Mouse (Mus musculus): ENCODE data around the gene Cstf3. TPM values are rescaled to one million over a fixed set of nuclear protein-coding genes. Genes with fewer than 3 reads are reported as not detected.

Gene Cstf3
- polyA plus RNA-seq, 1 experiment from 2014 or later: 62.9 TPM

GRCm38 (mm10) chr2:104703158-104703557 is 112.8 kb downstream of the Cstf3 start:
- H3K4me3 ChIP-seq (ENCODE audit: low read length): no peak overlapping the region
- no peak overlapping the region for H3K4me2 ChIP-seq (replicated peaks; ENCODE audit: low read depth, low read length)
- no peaks in the 10 kb centered on the region for H3K4me1 ChIP-seq (ENCODE audit: insufficient read depth, low read length)
- no peak for ATAC-seq (ENCODE audit: low FRiP score, low TSS enrichment)
- WGBS: 81% methylated on average over 3 of the region's 3 CpGs
- H3K27me3 ChIP-seq (ENCODE audit: insufficient read depth, low read length): no peaks in the 10 kb centered on the region
- no peak overlapping the region for H3K9ac ChIP-seq (replicated peaks; ENCODE audit: low read length)
- H3K27ac ChIP-seq (ENCODE audit: low read length): no peak overlapping the region
- H3K36me3 ChIP-seq (ENCODE audit: insufficient read depth, low read length): peaks cover 6% of the 10 kb centered on the region; the same call in 1 of the 2 replicates
- no peaks in the 10 kb centered on the region for H3K9me3 ChIP-seq (ENCODE audit: low read length)

- Histone ChIP-seq H3K4me2 (replicated peaks; ENCODE audit: low read depth, low read length) (no peak overlapping the region), H3K27me3 (ENCODE audit: insufficient read depth, low read length) (no peaks in the 10 kb centered on the region), H3K27ac (ENCODE audit: low read length) (no peak overlapping the region), H3K9ac (replicated peaks; ENCODE audit: low read length) (no peak overlapping the region), H3K9me3 (ENCODE audit: low read length) (no peaks in the 10 kb centered on the region), H3K4me1 (ENCODE audit: insufficient read depth, low read length) (no peaks in the 10 kb centered on the region), H3K4me3 (ENCODE audit: low read length) (no peak overlapping the region), H3K36me3 (ENCODE audit: insufficient read depth, low read length) (peaks cover 6% of the 10 kb centered on the region; the same call in 1 of the 2 replicates)
- 72% methylated on average over 3 of the region's 3 CpGs for WGBS
- no peak for ATAC-seq (ENCODE audit: low FRiP score, low TSS enrichment)
Observed at GRCm38 (mm10) chr2:104704355-104704754, 114.0 kb downstream of the Cstf3 start.

- WGBS: 57% methylated on average over 6 of the region's 6 CpGs
- Histone ChIP-seq H3K9me3 (ENCODE audit: low read length) (no peaks in the 10 kb centered on the region), H3K4me1 (ENCODE audit: insufficient read depth, low read length) (peaks cover 10% of the 10 kb centered on the region), H3K9ac (replicated peaks; ENCODE audit: low read length) (no peak overlapping the region), H3K36me3 (ENCODE audit: insufficient read depth, low read length) (peaks cover 3% of the 10 kb centered on the region; the same call in 1 of the 2 replicates), H3K4me3 (ENCODE audit: low read length) (no peak overlapping the region), H3K27ac (ENCODE audit: low read length) (no peak overlapping the region), H3K27me3 (ENCODE audit: insufficient read depth, low read length) (no peaks in the 10 kb centered on the region), H3K4me2 (replicated peaks; ENCODE audit: low read depth, low read length) (no peak overlapping the region)
- no peak for ATAC-seq (ENCODE audit: low FRiP score, low TSS enrichment)
Observed at GRCm38 (mm10) chr2:104709786-104710337, 119.5 kb downstream of the Cstf3 start.

GRCm38 (mm10) chr2:104710670-104711370 is 120.5 kb downstream of the Cstf3 start:
- H3K27me3 ChIP-seq (ENCODE audit: insufficient read depth, low read length): no peaks in the 10 kb centered on the region
- H3K4me3 ChIP-seq (ENCODE audit: low read length): peak overlapping the region; percentile 86
- H3K9me3 ChIP-seq (ENCODE audit: low read length): no peaks in the 10 kb centered on the region
- 22% methylated on average over 6 of the region's 6 CpGs for WGBS
- peak overlapping the region; percentile 85; the same call in 1 of the 2 replicates for H3K9ac ChIP-seq (replicated peaks; ENCODE audit: low read length)
- H3K36me3 ChIP-seq (ENCODE audit: insufficient read depth, low read length): no peaks in the 10 kb centered on the region
- H3K4me2 ChIP-seq (replicated peaks; ENCODE audit: low read depth, low read length): peak overlapping the region; percentile 79
- H3K4me1 ChIP-seq (ENCODE audit: insufficient read depth, low read length): peaks cover 10% of the 10 kb centered on the region
- H3K27ac ChIP-seq (ENCODE audit: low read length): no peak overlapping the region
- ATAC-seq (ENCODE audit: low FRiP score, low TSS enrichment): no peak

- peak within 1 kb of the TSS; percentile 86 for H3K4me3 ChIP-seq (ENCODE audit: low read length)
- H3K36me3 ChIP-seq (ENCODE audit: insufficient read depth, low read length): no peaks in the 10 kb centered on the region
- peak within 1 kb of the TSS; percentile 79 for H3K4me2 ChIP-seq (replicated peaks; ENCODE audit: low read depth, low read length)
- H3K9ac ChIP-seq (replicated peaks; ENCODE audit: low read length): peak within 1 kb of the TSS; percentile 85
- WGBS: under 1% methylated on average over 82 of the region's 99 CpGs
- H3K27ac ChIP-seq (ENCODE audit: low read length): peak within 1 kb of the TSS; percentile 83
- no peaks in the 10 kb centered on the region for H3K27me3 ChIP-seq (ENCODE audit: insufficient read depth, low read length)
- ATAC-seq (ENCODE audit: low FRiP score, low TSS enrichment): peak; percentile 92
- peaks cover 10% of the 10 kb centered on the region for H3K4me1 ChIP-seq (ENCODE audit: insufficient read depth, low read length)
- no peaks in the 10 kb centered on the region for H3K9me3 ChIP-seq (ENCODE audit: low read length)
Observed at GRCm38 (mm10) chr2:104711585-104712485, 121.5 kb downstream of the Cstf3 start, which contains the start of gene Tcp11l1. TSS of gene Tcp11l1 (minus strand) at chr2:104712169.

GRCm38 (mm10) chr2:104712486-104712809 is 122.1 kb downstream of the Cstf3 start:
- H3K4me2 ChIP-seq (replicated peaks; ENCODE audit: low read depth, low read length): peak overlapping the region; percentile 79
- 2% methylated on average over 7 of the region's 7 CpGs for WGBS
- no peaks in the 10 kb centered on the region for H3K9me3 ChIP-seq (ENCODE audit: low read length)
- H3K27me3 ChIP-seq (ENCODE audit: insufficient read depth, low read length): no peaks in the 10 kb centered on the region
- H3K4me1 ChIP-seq (ENCODE audit: insufficient read depth, low read length): peaks cover 10% of the 10 kb centered on the region
- H3K4me3 ChIP-seq (ENCODE audit: low read length): peak overlapping the region; percentile 86
- H3K9ac ChIP-seq (replicated peaks; ENCODE audit: low read length): peak overlapping the region; percentile 85
- H3K36me3 ChIP-seq (ENCODE audit: insufficient read depth, low read length): no peaks in the 10 kb centered on the region
- peak overlapping the region; percentile 83 for H3K27ac ChIP-seq (ENCODE audit: low read length)
- ATAC-seq (ENCODE audit: low FRiP score, low TSS enrichment): no peak

GRCm38 (mm10) chr2:104714254-104714691 is 124.0 kb downstream of the Cstf3 start:
- 0 out of 2 replicates have a peak overlapping the region, but pooled peaks have one; percentile 13 for H3K4me2 ChIP-seq (replicated peaks; ENCODE audit: low read depth, low read length)
- no peak for ATAC-seq (ENCODE audit: low FRiP score, low TSS enrichment)

More at GRCm38 (mm10) chr2:104714254-104714691, 124.0 kb downstream of the Cstf3 start:
- H3K27me3 ChIP-seq (ENCODE audit: insufficient read depth, low read length): no peaks in the 10 kb centered on the region
- H3K4me1 ChIP-seq (ENCODE audit: insufficient read depth, low read length): peaks cover 10% of the 10 kb centered on the region
- no peaks in the 10 kb centered on the region for H3K36me3 ChIP-seq (ENCODE audit: insufficient read depth, low read length)
- H3K9ac ChIP-seq (replicated peaks; ENCODE audit: low read length): no peak overlapping the region
- no peak overlapping the region for H3K4me3 ChIP-seq (ENCODE audit: low read length)
- H3K9me3 ChIP-seq (ENCODE audit: low read length): no peaks in the 10 kb centered on the region
- 31% methylated on average over 15 of the region's 15 CpGs for WGBS
- no peak overlapping the region for H3K27ac ChIP-seq (ENCODE audit: low read length)

Other genes with a start within 250 kb of the Cstf3 start
- 0.42 and 0.55 TPM in 2 replicates for gene D430041D05Rik, start 179.5 kb upstream of the Cstf3 start, polyA plus RNA-seq (2015; fragmentation: Nextera tagmentation; extraction: Ambion mirVana)
- 11.4 and 12.1 TPM in 2 replicates for gene Hipk3, start 96.1 kb upstream of the Cstf3 start, polyA plus RNA-seq (2015; fragmentation: Nextera tagmentation; extraction: Ambion mirVana)
- gene Tcp11l1, start 121.6 kb downstream of the Cstf3 start, polyA plus RNA-seq (2015; fragmentation: Nextera tagmentation; extraction: Ambion mirVana): 31.4 and 36.8 TPM in 2 replicates
- gene Pin1rt1, start 125.9 kb downstream of the Cstf3 start, polyA plus RNA-seq (2015; fragmentation: Nextera tagmentation; extraction: Ambion mirVana): 0.19 TPM in 1 of 2 replicates, not detected in the other
- 24.2 and 26.1 TPM in 2 replicates for gene Depdc7, start 152.4 kb downstream of the Cstf3 start, polyA plus RNA-seq (2015; fragmentation: Nextera tagmentation; extraction: Ambion mirVana)
- gene Qser1, start 226.2 kb downstream of the Cstf3 start, polyA plus RNA-seq (2015; fragmentation: Nextera tagmentation; extraction: Ambion mirVana): 9.0 and 10.6 TPM in 2 replicates